Mouse (Mus musculus) embryonic facial prominence, embryonic 11.5 days (tissue): ENCODE measurements around the gene Rfx1. TPM values are rescaled to one million over a fixed set of nuclear protein-coding genes. Genes with fewer than 3 reads are reported as not detected.
A peak's percentile ranks its signal among the peaks of the same experiment; 100 is the strongest.

Source experiments
- ATAC-seq: fragments of 200-750 bp; cut with Nextera tagmentation; replicated peaks from 2 replicates; pipeline ENCODE4 v1.8.0; 2017; ENCODE audit warnings: low read depth; ENCODE audit not compliant: insufficient number of reproducible peaks, low FRiP score, low TSS enrichment
- DNase-seq: peaks from one replicate; pipeline ENCODE4 v3.0.0-alpha.2; 2015; ENCODE audit warnings: low spot score
- H3K27ac ChIP-seq: fragments of 300-500 bp; sonication (generic); replicated peaks from 2 replicates; pipeline ENCODE4 v1.5.1; 2014; ENCODE audit warnings: mild to moderate bottlenecking, low read depth, low read length, control low read depth
- H3K27me3 ChIP-seq: fragments of 300-500 bp; sonication (generic); 2 replicates; pipeline ENCODE4 v1.6.1; 2014; ENCODE audit warnings: mild to moderate bottlenecking, low read length, moderate library complexity, mixed read lengths; ENCODE audit not compliant: control insufficient read depth, insufficient read depth
- H3K36me3 ChIP-seq: fragments of 300-500 bp; sonication (generic); replicated peaks from 2 replicates; pipeline ENCODE4 v1.6.1; 2014; ENCODE audit warnings: low read depth, mild to moderate bottlenecking, low read length, moderate library complexity, mixed read lengths; ENCODE audit not compliant: control insufficient read depth, insufficient read depth
- H3K4me1 ChIP-seq: fragments of 300-500 bp; sonication (generic); 2 replicates; pipeline ENCODE4 v1.6.1; 2014; ENCODE audit warnings: low read length, mixed read lengths; ENCODE audit not compliant: control insufficient read depth, insufficient read depth
- H3K4me2 ChIP-seq: fragments of 300-500 bp; sonication (generic); 2 replicates; pipeline ENCODE4 v1.6.1; 2014; ENCODE audit warnings: low read depth, mild to moderate bottlenecking, control low read depth, low read length, moderate library complexity
- H3K4me3 ChIP-seq: fragments of 300-500 bp; sonication (generic); 2 replicates; pipeline ENCODE4 v1.5.1; 2014; ENCODE audit warnings: low read depth, low read length, control low read depth
- H3K9ac ChIP-seq: fragments of 300-500 bp; sonication (generic); replicated peaks from 2 replicates; pipeline ENCODE4 v1.6.1; 2014; ENCODE audit warnings: mild to moderate bottlenecking, control low read depth, low read length
- H3K9me3 ChIP-seq: fragments of 300-500 bp; sonication (generic); replicated peaks from 2 replicates; pipeline ENCODE4 v1.6.1; 2016; ENCODE audit warnings: mild to moderate bottlenecking, low read length, inconsistent platforms, mixed read lengths; ENCODE audit not compliant: control insufficient read depth
- WGBS: fragments of 180-500 bp; shearing (Covaris S2); extraction: QIAGEN DNeasy Blood & Tissue Kit; methylation state at CpG from one replicate; pipeline ENCODE4 v1.1.7; 2014; 5-methylcytosine and 5-hydroxymethylcytosine counted together
- polyA plus RNA-seq: library from polyadenylated mRNA; unstranded; fragments of >200 nt; fragmentation: Nextera tagmentation; extraction: Ambion mirVana; gene quantifications from 2 replicates; pipeline ENCODE4 v1.2.1, GENCODE M21; 2014

The Rfx1 gene
- polyA plus RNA-seq, 1 experiment from 2014 or later, result 7.5 TPM

GRCm38 (mm10) chr8:84027449-84027848 is 39.2 kb upstream of the Rfx1 start:
- H3K4me1 ChIP-seq, result no peaks in the 10 kb centered on the region
- ATAC-seq (no peak), DNase-seq (no peak)
- H3K27me3 ChIP-seq, result peaks cover 11% of the 10 kb centered on the region
- no peak overlapping the region for H3K9ac ChIP-seq
- no peak overlapping the region for H3K4me3 ChIP-seq
- H3K27ac ChIP-seq, result no peak overlapping the region
- H3K9me3 ChIP-seq, result no peaks in the 10 kb centered on the region
- H3K36me3 ChIP-seq, result no peaks in the 10 kb centered on the region
- no peak overlapping the region for H3K4me2 ChIP-seq
- 10% methylated on average over 10 of the region's 10 CpGs for WGBS

GRCm38 (mm10) chr8:84029272-84029671 is 37.4 kb upstream of the Rfx1 start:
- Histone ChIP-seq H3K4me2 (no peak overlapping the region), H3K9ac (no peak overlapping the region), H3K4me3 (no peak overlapping the region), H3K27me3 (peaks cover 11% of the 10 kb centered on the region), H3K27ac (no peak overlapping the region), H3K9me3 (no peaks in the 10 kb centered on the region), H3K36me3 (no peaks in the 10 kb centered on the region), H3K4me1 (no peaks in the 10 kb centered on the region)
- WGBS, result 96% methylated on average over 5 of the region's 5 CpGs
- no peak for ATAC-seq
- no peak for DNase-seq

- H3K27me3 ChIP-seq, result no peaks in the 10 kb centered on the region
- no peak overlapping the region for H3K9ac ChIP-seq
- no peak overlapping the region for H3K4me3 ChIP-seq
- no peaks in the 10 kb centered on the region for H3K9me3 ChIP-seq
- no peaks in the 10 kb centered on the region for H3K36me3 ChIP-seq
- H3K27ac ChIP-seq, result no peak overlapping the region
- DNase-seq, result no peak
- H3K4me2 ChIP-seq, result no peak overlapping the region
- ATAC-seq, result no peak
- WGBS, result 79% methylated on average over 4 of the region's 4 CpGs
- H3K4me1 ChIP-seq, result no peaks in the 10 kb centered on the region
Measured at GRCm38 (mm10) chr8:84032777-84033176, 33.9 kb upstream of the Rfx1 start.

GRCm38 (mm10) chr8:84038015-84038414 is 28.6 kb upstream of the Rfx1 start:
- H3K27me3 ChIP-seq, result peaks cover 20% of the 10 kb centered on the region
- H3K9ac ChIP-seq, result no peak overlapping the region
- ATAC-seq (no peak), DNase-seq (no peak)
- H3K36me3 ChIP-seq, result no peaks in the 10 kb centered on the region
- H3K4me3 ChIP-seq, result no peak overlapping the region
- no peak overlapping the region for H3K4me2 ChIP-seq
- no peak overlapping the region for H3K27ac ChIP-seq
- no peaks in the 10 kb centered on the region for H3K9me3 ChIP-seq
- WGBS, result 77% methylated on average over 5 of the region's 5 CpGs
- H3K4me1 ChIP-seq, result no peaks in the 10 kb centered on the region

- Histone ChIP-seq H3K4me3 (no peak overlapping the region), H3K27ac (no peak overlapping the region), H3K4me1 (no peaks in the 10 kb centered on the region), H3K36me3 (no peaks in the 10 kb centered on the region), H3K4me2 (no peak overlapping the region), H3K27me3 (peaks cover 30% of the 10 kb centered on the region), H3K9ac (no peak overlapping the region), H3K9me3 (no peaks in the 10 kb centered on the region)
- ATAC-seq (0 out of 2 replicates have a peak, but pooled peaks have one; percentile 27), DNase-seq (peak; percentile 93)
- 10% methylated on average over 5 of the region's 5 CpGs for WGBS
Measured at GRCm38 (mm10) chr8:84039050-84039449, 27.6 kb upstream of the Rfx1 start.

GRCm38 (mm10) chr8:84042066-84042947 is 24.3 kb upstream of the Rfx1 start, which contains the start of gene Il27ra:
Il27ra (minus strand) TSS chr8:84042589.
- Histone ChIP-seq H3K36me3 (no peaks in the 10 kb centered on the region), H3K9ac (peak within 1 kb of the TSS; percentile 48), H3K27ac (no peak within 1 kb of the TSS), H3K4me1 (peaks cover 3% of the 10 kb centered on the region; the same call in 1 of the 2 replicates), H3K4me2 (peak within 1 kb of the TSS; percentile 49), H3K4me3 (peak within 1 kb of the TSS; percentile 29), H3K27me3 (peaks cover 42% of the 10 kb centered on the region), H3K9me3 (no peaks in the 10 kb centered on the region)
- ATAC-seq (no peak), DNase-seq (peak; percentile 73)
- 4% methylated on average over 40 of the region's 40 CpGs for WGBS

GRCm38 (mm10) chr8:84042948-84043342 is 23.7 kb upstream of the Rfx1 start:
- Histone ChIP-seq H3K4me1 (peaks cover 3% of the 10 kb centered on the region; the same call in 1 of the 2 replicates), H3K27ac (no peak overlapping the region), H3K36me3 (no peaks in the 10 kb centered on the region), H3K4me3 (no peak overlapping the region), H3K9ac (no peak overlapping the region), H3K27me3 (peaks cover 42% of the 10 kb centered on the region), H3K9me3 (no peaks in the 10 kb centered on the region), H3K4me2 (no peak overlapping the region)
- ATAC-seq, result no peak
- WGBS, result 24% methylated on average over 12 of the region's 12 CpGs
- DNase-seq, result no peak

- Histone ChIP-seq H3K4me2 (no peak overlapping the region), H3K4me1 (peaks cover 3% of the 10 kb centered on the region; the same call in 1 of the 2 replicates), H3K36me3 (no peaks in the 10 kb centered on the region), H3K4me3 (no peak overlapping the region), H3K27me3 (peaks cover 42% of the 10 kb centered on the region), H3K27ac (no peak overlapping the region), H3K9ac (no peak overlapping the region), H3K9me3 (no peaks in the 10 kb centered on the region)
- no peak for DNase-seq
- no peak for ATAC-seq
- 3% methylated on average over 7 of the region's 7 CpGs for WGBS
Measured at GRCm38 (mm10) chr8:84044103-84044502, 22.5 kb upstream of the Rfx1 start.
